Mouse (Mus musculus) midbrain, postnatal 0 days (tissue): ENCODE data around the gene Zbtb5. TPM values are rescaled to one million over a fixed set of nuclear protein-coding genes. Genes with fewer than 3 reads are reported as not detected.
"Not testable (repeated sequence)": the region's sequence is repeated elsewhere in the genome, so short reads cannot be mapped to it uniquely, and the experiment has no call there.

Experiments used
- ATAC-seq: fragments of 200-750 bp; cut with Nextera tagmentation; 2 replicates; pipeline ENCODE4 v1.8.0; 2017; ENCODE audit warnings: moderate number of reproducible peaks, mild to moderate bottlenecking, moderate TSS enrichment, moderate library complexity; ENCODE audit not compliant: low FRiP score
- DNase-seq: peaks from one replicate; pipeline ENCODE4 v3.0.0-alpha.2; 2015; ENCODE audit warnings: low spot score
- H3K27ac ChIP-seq: fragments of 300-500 bp; sonication (generic); 2 replicates; pipeline ENCODE4 v1.5.1; 2014; ENCODE audit warnings: low read depth, mild to moderate bottlenecking, low read length, mixed read lengths
- H3K27me3 ChIP-seq: fragments of 300-500 bp; sonication (generic); 2 replicates; pipeline ENCODE4 v1.6.1; 2014; ENCODE audit warnings: low read length, control low read depth, mixed read lengths; ENCODE audit not compliant: insufficient read depth
- H3K36me3 ChIP-seq: fragments of 300-500 bp; sonication (generic); 2 replicates; pipeline ENCODE4 v1.6.1; 2014; ENCODE audit warnings: low read length, control low read depth, mixed read lengths; ENCODE audit not compliant: insufficient read depth
- H3K4me1 ChIP-seq: fragments of 300-500 bp; sonication (generic); 2 replicates; pipeline ENCODE4 v1.6.1; 2014; ENCODE audit warnings: mild to moderate bottlenecking, control low read depth, antibody characterized with exemption, low read length, mixed read lengths; ENCODE audit not compliant: insufficient read depth
- H3K4me2 ChIP-seq: fragments of 300-500 bp; sonication (generic); 2 replicates; pipeline ENCODE4 v1.6.1; 2014; ENCODE audit warnings: low read depth, mild to moderate bottlenecking, low read length, mixed read lengths; ENCODE audit not compliant: poor library complexity, severe bottlenecking
- H3K4me3 ChIP-seq: fragments of 300-500 bp; sonication (generic); 2 replicates; pipeline ENCODE4 v1.5.1; 2014; ENCODE audit warnings: low read depth, mild to moderate bottlenecking, low read length, moderate library complexity
- H3K9ac ChIP-seq: fragments of 300-500 bp; sonication (generic); replicated peaks from 2 replicates; pipeline ENCODE4 v1.6.1; 2014; ENCODE audit warnings: mild to moderate bottlenecking, low read length, moderate library complexity, mixed read lengths; ENCODE audit not compliant: poor library complexity, severe bottlenecking
- H3K9me3 ChIP-seq: fragments of 300-500 bp; sonication (generic); 2 replicates; pipeline ENCODE4 v1.6.1; 2016; ENCODE audit warnings: low read length, control low read depth
- CTCF ChIP-seq: IDR thresholded peaks from 2 replicates; pipeline ENCODE4 v1.5.1; 2016; ENCODE audit warnings: antibody characterized with exemption, mild to moderate bottlenecking
- WGBS: fragments of 180-500 bp; shearing (Covaris S2); extraction: QIAGEN DNeasy Blood & Tissue Kit; methylation state at CpG from one replicate; pipeline ENCODE4 v1.1.7; 2014; 5-methylcytosine and 5-hydroxymethylcytosine counted together
- polyA plus RNA-seq: library from polyadenylated mRNA; unstranded; fragments of >200 nt; fragmentation: Nextera tagmentation; extraction: Ambion mirVana; gene quantifications from 2 replicates; pipeline ENCODE4 v1.2.1, GENCODE M21; 2015
- total RNA-seq: library from RNA; depleted of rRNA; stranded (reverse); fragments of >200 nt; gene quantifications from 2 replicates; pipeline ENCODE4 v1.2.3, GENCODE M21; 2014

The Zbtb5 gene
- total and polyA plus RNA-seq, 2 experiments from 2014 or later, result 35.9 to 57.3 TPM

DNA sequence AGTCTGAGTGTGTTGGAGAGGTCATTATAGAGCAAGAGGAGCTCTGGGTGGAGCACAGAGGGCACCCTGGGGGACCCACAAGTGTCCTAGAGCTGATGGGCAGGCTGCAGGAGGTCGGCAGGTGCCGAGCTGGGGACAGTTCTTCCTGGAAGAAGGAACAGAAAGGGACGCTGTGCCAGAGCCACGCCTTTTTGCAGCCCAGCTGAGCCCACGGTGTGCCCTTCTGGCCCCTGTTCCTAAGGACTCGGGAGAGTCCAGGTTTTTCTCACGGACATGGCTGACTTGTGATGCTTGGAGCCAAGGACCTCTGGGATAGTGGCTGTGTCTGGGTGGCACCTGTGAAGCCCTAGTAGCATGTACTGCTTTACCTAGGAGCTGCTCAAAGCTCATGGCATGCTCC is 28.6 kb upstream of the Zbtb5 start:
- ATAC-seq, result no peak

GRCm38 (mm10) chr4:45039546-45039945 is 27.3 kb upstream of the Zbtb5 start:
- not testable (repeated sequence) for H3K9me3 ChIP-seq, H3K4me1 ChIP-seq, H3K4me3 ChIP-seq, H3K27ac ChIP-seq, DNase-seq, H3K27me3 ChIP-seq, H3K4me2 ChIP-seq, H3K9ac ChIP-seq, ATAC-seq
- 94% methylated on average over 7 of the region's 7 CpGs for WGBS
- H3K36me3 ChIP-seq, result peaks cover 61% of the 10 kb centered on the region

More for the DNA sequence above, 28.6 kb upstream of the Zbtb5 start:
- DNase-seq, result no peak
- no peaks in the 10 kb centered on the region for H3K27me3 ChIP-seq
- no peak overlapping the region for H3K27ac ChIP-seq
- WGBS, result 84% methylated on average over 7 of the region's 7 CpGs
- no peak overlapping the region for H3K4me2 ChIP-seq
- no peaks in the 10 kb centered on the region for H3K4me1 ChIP-seq
- no peak overlapping the region for H3K9ac ChIP-seq
- no peak for TF ChIP-seq CTCF
- peaks cover 59% of the 10 kb centered on the region for H3K36me3 ChIP-seq
- H3K9me3 ChIP-seq, result no peaks in the 10 kb centered on the region
- no peak overlapping the region for H3K4me3 ChIP-seq

DNA sequence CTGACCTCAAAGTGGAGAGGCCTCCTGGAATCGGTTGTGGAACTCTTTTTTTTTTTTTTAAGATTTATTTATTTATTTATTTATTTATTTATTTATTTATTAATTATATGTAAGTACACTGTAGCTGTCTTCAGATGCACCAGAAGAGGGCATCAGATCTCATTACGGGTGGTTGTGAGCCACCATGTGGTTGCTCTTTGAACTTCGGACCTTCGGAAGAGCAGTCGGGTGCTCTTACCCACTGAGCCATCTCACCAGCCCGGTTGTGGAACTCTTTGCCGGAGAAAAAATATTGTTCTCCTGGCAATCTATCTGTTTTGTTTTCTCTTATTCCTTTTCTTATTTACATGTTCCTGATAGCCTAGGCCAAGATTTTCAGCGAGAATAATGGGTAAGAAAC is 26.7 kb upstream of the Zbtb5 start:
- not testable (repeated sequence) for ATAC-seq, H3K27me3 ChIP-seq, H3K27ac ChIP-seq, DNase-seq, H3K9me3 ChIP-seq, H3K4me3 ChIP-seq, H3K4me1 ChIP-seq, H3K9ac ChIP-seq, H3K4me2 ChIP-seq
- H3K36me3 ChIP-seq, result peaks cover 59% of the 10 kb centered on the region
- WGBS, result 55% methylated on average over 8 of the region's 8 CpGs
- peak; percentile 43 for TF ChIP-seq CTCF

GRCm38 (mm10) chr4:45037455-45038410 is 25.5 kb upstream of the Zbtb5 start:
- Histone ChIP-seq H3K27ac (no peak overlapping the region), H3K36me3 (peaks cover 61% of the 10 kb centered on the region), H3K9me3 (no peaks in the 10 kb centered on the region), H3K4me3 (no peak overlapping the region), H3K4me2 (no peak overlapping the region), H3K4me1 (no peaks in the 10 kb centered on the region), H3K9ac (no peak overlapping the region), H3K27me3 (no peaks in the 10 kb centered on the region)
- DNase-seq, result no peak
- no peak for TF ChIP-seq CTCF
- no peak for ATAC-seq
- WGBS, result 94% methylated on average over 13 of the region's 13 CpGs

- 84% methylated on average over 5 of the region's 5 CpGs for WGBS
- Histone ChIP-seq H3K27ac (no peak overlapping the region), H3K4me3 (no peak overlapping the region), H3K27me3 (no peaks in the 10 kb centered on the region), H3K4me2 (no peak overlapping the region), H3K9me3 (no peaks in the 10 kb centered on the region), H3K36me3 (peaks cover 60% of the 10 kb centered on the region), H3K4me1 (no peaks in the 10 kb centered on the region), H3K9ac (no peak overlapping the region)
- no peak for ATAC-seq
- TF ChIP-seq CTCF, result no peak
- DNase-seq, result no peak
Measured at GRCm38 (mm10) chr4:45036571-45036970, 24.4 kb upstream of the Zbtb5 start.

GRCm38 (mm10) chr4:45036048-45036447 is 23.8 kb upstream of the Zbtb5 start:
- DNase-seq (no peak), ATAC-seq (no peak)
- no peak overlapping the region for H3K4me2 ChIP-seq
- no peak overlapping the region for H3K9ac ChIP-seq
- H3K27me3 ChIP-seq, result no peaks in the 10 kb centered on the region
- H3K4me3 ChIP-seq, result no peak overlapping the region
- no peak for TF ChIP-seq CTCF
- no peaks in the 10 kb centered on the region for H3K9me3 ChIP-seq
- peaks cover 60% of the 10 kb centered on the region for H3K36me3 ChIP-seq
- no peak overlapping the region for H3K27ac ChIP-seq
- no peaks in the 10 kb centered on the region for H3K4me1 ChIP-seq
- WGBS, result 98% methylated on average over 10 of the region's 10 CpGs
